Mouse (Mus musculus): Measurements from ENCODE around the gene Gipc3.
A peak's percentile ranks its signal among the peaks of the same experiment; 100 is the strongest.

DNA sequence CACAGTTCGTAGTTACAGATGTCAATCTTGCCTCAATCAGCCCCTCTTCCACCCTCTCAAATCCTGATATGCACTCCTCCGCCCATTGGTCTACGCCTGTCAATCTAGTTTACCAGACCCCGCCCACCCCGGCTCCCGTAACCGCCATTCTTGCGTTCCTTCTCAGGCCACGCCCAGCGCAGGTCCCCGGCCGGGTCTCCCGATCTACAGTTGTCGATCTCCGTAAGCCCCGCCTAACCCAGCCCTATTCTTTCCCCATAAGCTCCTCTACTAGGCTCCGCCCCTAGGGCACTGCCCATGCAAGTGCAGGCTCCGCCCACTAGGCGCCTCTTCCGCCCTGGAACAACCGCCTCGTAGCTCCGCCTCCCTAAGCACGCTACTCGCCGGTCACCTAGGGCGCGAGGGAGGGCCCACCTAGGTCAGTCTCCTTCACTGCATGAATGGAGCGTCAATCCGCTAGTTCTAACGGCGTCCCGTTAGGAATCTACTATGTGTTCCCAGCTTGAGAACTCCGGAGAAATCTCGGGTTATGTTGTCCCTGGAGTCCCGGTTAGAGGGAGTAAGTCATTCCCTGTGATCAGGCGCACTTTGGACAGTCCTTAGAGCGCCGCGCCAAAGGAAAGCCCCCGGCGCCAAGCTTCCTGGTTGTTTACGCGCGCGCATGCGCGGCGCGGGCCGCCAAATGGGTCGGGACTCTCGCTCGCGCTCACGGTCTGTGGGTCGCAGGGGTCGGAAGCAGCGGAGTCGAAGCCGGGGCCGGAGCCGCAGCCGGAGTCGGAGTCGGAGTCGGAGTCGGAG is 22.3 kb downstream of the Gipc3 start, which contains the start of gene Cactin:
- TF ChIP-seq POLR2A (IDR thresholded peaks at IDR 0.05; ENCODE audit: insufficient read depth, low read depth, low read length) (peak; percentile 68; the same call in 1 of the 2 replicates), CTCF (IDR thresholded peaks at IDR 0.05; ENCODE audit: insufficient read depth, low read depth, low read length) (no peak)

Data from olfactory bulb, adult 2 months (tissue).